Mouse (Mus musculus) 3T3-L1 (cell line): ENCODE data around the gene Siah1a.

Source experiments
- DNase-seq: peaks from one replicate; pipeline ENCODE4 v3.0.0-alpha.2; 2015; ENCODE audit warnings: low read depth, low spot score

The Siah1a gene

GRCm38 (mm10) chr8:86744313-86745220 lies 1.2 kb downstream of the Siah1a start:
- DNase-seq: no peak

GRCm38 (mm10) chr8:86742605-86743345 lies 3.0 kb downstream of the Siah1a start:
- no peak for DNase-seq

- DNase-seq: no peak
Observed at GRCm38 (mm10) chr8:86741627-86742026, 4.1 kb downstream of the Siah1a start.

DNA sequence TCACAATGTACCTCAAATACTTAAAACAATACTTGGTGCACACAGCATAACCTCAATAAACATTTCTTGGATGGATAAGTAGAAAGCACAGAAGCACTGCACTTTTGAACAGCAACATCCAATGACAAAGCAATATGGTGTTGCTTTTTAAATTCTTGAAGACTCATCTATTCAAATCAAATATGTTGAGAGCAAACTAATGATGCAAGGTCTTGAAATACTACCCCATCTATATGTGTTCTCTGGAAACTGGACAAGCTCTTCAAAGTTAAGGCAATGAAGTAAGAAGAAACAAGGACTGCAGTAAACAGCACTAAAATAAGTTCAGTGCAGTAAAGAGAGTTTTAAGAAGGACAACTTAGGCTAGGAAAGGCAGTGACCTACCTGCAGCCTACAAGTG lies 4.8 kb downstream of the Siah1a start:
- peak; percentile 45 for DNase-seq

DNA sequence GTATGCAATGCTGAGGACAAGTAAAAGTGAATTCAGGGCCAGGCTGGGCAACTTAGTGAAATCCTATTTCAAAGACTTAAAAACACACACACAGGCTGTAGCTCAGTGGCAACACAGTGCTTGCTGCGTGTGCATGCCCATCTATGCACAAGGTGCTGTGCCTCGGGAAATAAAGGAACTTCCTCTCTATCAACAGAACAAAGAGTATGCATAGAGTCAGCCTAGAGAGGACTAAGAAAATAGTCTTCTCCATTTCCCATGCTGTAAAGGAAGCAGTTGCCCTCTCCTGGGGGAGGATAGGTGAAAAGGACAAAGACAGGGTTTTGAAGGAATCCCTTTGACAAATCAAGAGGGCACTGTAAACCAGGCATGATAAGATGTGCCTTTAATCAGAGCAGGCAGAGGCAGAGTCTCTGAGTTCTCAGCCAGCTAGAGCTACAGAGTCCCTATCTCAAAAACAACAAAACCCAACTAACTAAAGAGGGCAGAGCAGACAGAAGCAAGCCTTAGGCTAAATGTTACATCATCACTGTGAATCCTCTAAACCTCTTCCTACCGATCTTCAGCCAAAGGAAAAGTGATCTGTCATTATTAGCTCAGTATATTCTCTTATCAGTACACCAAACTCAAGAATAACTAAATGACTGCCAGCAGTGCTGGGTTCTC lies 10.2 kb downstream of the Siah1a start:
- peak; percentile 59 for DNase-seq

- no peak for DNase-seq
Observed at GRCm38 (mm10) chr8:86734954-86735353, 10.8 kb downstream of the Siah1a start.

DNA sequence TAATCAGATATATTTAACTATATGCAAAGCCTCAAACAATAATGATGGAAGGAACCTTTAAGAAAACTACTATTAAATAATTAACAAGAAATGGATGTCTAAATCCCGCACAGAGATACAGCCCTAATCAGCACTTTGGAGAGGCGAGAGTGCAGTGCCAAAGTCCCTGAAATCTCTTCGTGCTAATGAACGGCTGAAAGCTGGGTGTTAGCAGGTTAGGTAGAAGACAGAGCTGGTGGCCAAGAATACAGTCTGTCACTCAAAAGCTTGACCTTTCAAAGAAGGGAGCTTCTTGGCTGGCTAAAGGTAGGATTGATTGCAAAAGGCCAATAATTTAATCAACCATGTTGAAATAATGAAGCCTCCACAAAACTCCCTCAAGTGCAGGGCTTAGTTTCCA lies 11.6 kb downstream of the Siah1a start:
- DNase-seq: no peak

GRCm38 (mm10) chr8:86730860-86731259 lies 14.9 kb downstream of the Siah1a start:
- DNase-seq: no peak

- peak; percentile 61 for DNase-seq
Observed at GRCm38 (mm10) chr8:86730303-86730702, 15.4 kb downstream of the Siah1a start.

DNA sequence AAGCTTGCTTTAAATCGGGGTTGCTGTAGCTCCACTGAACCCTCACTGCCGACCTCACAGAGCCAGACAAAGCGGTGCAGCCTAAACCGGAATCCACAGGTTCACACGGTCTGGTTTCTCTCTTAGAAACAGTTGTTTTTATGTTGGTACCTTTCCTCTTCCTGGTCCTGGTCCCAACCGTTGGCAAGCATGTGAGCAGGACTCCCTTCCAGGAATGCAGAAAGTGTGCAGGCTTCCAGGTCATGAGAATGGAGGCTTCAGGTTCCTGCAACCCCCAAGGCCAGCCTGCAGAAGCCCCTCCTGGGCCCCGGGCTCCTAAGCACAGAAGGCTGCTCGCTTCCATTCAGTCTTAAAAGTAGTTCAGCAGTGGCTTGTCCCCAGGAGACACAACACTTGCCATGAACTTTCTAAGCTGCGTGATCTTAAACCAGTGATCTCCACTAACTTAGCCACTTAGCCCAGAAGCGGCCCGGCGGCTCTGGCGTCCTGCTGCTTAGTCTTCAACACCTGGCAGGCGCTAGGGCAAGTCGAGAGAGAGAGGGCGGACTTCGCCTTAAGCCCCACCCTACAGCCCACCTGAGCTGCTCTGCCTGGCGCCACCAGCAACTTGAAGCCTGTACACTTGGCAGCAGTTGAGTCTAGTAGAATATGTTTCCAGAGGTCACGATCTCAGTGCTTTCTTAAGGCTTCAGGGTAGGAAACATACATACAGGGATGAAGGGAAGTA lies 17.3 kb downstream of the Siah1a start:
- no peak for DNase-seq

- DNase-seq: no peak
Observed at GRCm38 (mm10) chr8:86726959-86727358, 18.8 kb downstream of the Siah1a start.

DNA sequence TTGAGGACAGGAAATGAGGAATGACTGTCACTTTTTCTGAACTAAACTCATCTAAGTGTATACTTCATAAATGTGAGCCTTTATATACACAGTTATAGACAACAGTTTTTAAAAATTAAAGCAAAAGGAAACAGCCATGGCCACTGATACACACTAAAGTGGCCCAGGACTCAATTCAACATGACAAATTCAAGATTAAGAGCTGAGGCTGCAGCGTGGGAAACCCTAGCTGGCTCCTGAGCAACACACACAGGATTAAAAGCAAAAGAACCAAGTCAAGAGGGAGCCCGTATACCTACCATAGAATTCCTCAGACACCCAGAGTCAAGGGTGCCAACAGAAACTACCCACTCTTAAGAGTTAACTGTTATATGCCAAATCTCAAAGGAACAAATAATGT lies 24.2 kb downstream of the Siah1a start:
- no peak for DNase-seq

GRCm38 (mm10) chr8:86720756-86721459 lies 24.8 kb downstream of the Siah1a start:
- peak; percentile 45 for DNase-seq

GRCm38 (mm10) chr8:86719368-86719767 lies 26.4 kb downstream of the Siah1a start:
- DNase-seq: no peak

DNA sequence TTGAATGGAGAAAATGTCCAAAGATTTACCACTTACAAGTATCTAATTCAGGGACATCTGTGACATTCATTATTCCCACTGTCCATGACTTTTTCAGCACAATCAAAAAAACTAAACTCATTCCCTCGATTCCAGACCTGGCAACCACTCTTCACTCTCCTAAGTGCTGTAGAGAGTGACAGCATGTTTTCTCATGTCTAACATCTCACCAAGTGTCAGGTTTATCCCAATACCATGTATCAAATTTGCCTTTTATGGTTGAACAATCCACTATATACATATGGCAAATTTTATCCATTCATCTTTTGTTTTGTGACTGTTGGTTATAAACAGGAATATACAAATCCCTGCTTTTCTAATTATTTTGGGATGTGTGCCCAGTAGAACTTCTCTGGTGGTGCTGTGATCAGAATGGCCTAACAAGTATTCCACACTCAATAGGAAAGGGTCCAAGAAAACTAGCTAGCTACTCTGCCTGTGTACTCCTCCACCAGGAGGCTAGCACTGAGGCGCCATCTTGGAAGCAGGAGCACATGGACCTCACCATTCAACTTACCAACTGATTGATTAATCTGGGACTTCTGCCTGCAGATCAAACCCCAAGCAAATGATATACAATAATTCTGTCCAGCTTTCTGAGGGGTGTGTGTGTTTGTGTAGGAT lies 27.3 kb downstream of the Siah1a start:
- DNase-seq: no peak

GRCm38 (mm10) chr8:86713407-86714188 lies 32.1 kb downstream of the Siah1a start:
- DNase-seq: no peak

DNA sequence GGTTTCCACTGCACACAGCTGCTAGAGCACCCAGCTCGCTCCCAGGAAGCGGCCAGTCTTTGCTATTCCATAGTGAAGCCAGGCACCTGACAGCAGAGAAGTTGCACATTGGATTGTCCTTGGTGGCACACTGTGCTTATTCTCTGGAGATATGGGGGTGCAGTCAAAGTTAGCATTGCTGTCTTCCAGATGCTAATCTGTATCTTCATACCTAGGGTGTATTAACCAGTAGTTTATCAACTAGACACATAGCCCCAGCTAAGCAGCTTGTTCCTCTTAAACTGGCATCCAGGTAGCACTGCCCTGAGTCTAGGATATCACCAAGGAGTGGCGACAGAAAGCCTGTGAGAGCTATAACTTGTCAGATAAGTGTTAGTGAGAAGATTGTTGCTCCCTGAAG lies 33.1 kb downstream of the Siah1a start:
- no peak for DNase-seq

DNA sequence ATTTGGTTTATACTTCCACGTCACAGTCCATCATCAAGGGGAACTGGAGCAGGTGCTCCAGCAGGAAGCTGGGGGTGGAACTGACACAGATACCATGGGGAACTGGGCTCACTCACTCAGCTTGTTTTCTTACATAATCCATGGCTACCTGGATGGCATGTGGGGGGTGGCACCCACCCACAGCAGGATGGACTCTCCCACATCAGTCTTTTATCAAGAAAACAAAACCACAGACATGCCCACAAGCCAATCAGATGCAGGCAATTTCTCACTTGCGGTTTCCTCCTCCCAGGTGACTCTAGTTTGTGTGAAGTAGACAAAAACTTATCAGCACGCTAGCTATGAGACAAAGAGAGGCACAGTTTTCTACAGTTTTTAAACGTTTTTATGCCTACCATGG lies 37.9 kb downstream of the Siah1a start:
- no peak for DNase-seq

DNA sequence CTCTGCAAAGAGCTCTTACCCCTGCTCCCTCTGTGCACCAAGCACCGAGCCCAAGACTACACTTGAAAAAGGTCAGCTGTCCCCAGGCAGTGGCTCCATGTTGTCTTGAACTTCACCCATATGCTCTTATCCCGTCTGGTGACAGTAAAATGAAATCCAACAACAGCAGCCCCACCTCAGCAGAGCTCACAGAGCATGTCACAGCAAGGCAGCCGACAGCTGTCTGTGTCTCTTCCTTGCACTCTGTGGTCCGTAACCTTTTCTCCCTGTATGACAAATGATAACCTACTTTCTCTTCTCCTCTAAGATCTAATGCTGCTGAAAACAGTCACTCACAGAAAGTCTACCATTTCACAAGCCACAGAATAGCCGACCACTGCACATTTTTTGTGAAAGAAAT lies 39.0 kb downstream of the Siah1a start:
- DNase-seq: no peak

DNA sequence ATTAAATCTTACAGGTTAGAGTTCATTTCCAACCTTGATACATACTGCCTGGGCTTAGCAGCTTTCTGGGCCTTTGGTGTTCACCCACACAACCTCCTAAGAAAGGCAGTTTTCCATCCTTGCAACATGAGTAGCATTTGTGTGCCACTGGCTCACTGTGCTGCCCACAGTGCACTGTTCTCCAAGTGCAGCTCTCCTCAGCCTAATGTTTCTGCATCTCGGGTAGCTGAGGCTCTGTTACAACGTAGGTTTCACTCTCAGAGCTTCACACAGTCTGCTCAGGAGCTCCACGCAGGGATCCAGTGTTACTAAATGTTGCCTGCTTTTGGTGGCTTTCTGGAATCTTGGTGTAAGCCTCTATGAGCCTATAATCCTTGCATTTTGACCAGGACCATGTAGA lies 40.4 kb downstream of the Siah1a start:
- DNase-seq: no peak
